Mouse (Mus musculus) G1E-ER4 (cell line): Measurements from ENCODE around the gene Slc1a6. TPM values are rescaled to one million over a fixed set of nuclear protein-coding genes. Genes with fewer than 3 reads are reported as not detected.

Experiments
- GATA1 ChIP-seq: IDR thresholded peaks from one replicate; pipeline ENCODE4 v1.8.0; 2012; ENCODE audit warnings: low read length, inconsistent platforms
- polyA plus RNA-seq: library from polyadenylated mRNA; stranded (reverse); fragments of >175 nt; gene quantifications from 2 replicates; pipeline ENCODE4 v1.2.3, GENCODE M21; 2012

Gene Slc1a6
- not detected in 2 replicates for polyA plus RNA-seq

- no peak for TF ChIP-seq GATA1
Measured at GRCm38 (mm10) chr10:78779981-78780651, at the start of gene Slc1a6. Gene Slc1a6 (plus strand): TSS chr10:78780496.

GRCm38 (mm10) chr10:78739821-78740220, 40.5 kb upstream of the Slc1a6 start:
- no peak for TF ChIP-seq GATA1

- TF ChIP-seq GATA1 = no peak
Measured at GRCm38 (mm10) chr10:78743721-78744120, 36.6 kb upstream of the Slc1a6 start.

GRCm38 (mm10) chr10:78745453-78746232, 34.7 kb upstream of the Slc1a6 start:
- no peak for TF ChIP-seq GATA1

- no peak for TF ChIP-seq GATA1
Measured at GRCm38 (mm10) chr10:78747035-78747721, 33.1 kb upstream of the Slc1a6 start.

GRCm38 (mm10) chr10:78748161-78748560, 32.1 kb upstream of the Slc1a6 start:
- TF ChIP-seq GATA1 = no peak

- TF ChIP-seq GATA1 = no peak
Measured at GRCm38 (mm10) chr10:78748946-78749345, 31.4 kb upstream of the Slc1a6 start.

GRCm38 (mm10) chr10:78752452-78753191, 27.7 kb upstream of the Slc1a6 start, which contains the start of gene Ccdc105:
Gene Ccdc105 (minus strand): TSS chr10:78753065.
- TF ChIP-seq GATA1 = no peak

- no peak for TF ChIP-seq GATA1
Measured at GRCm38 (mm10) chr10:78756021-78756420, 24.3 kb upstream of the Slc1a6 start.

GRCm38 (mm10) chr10:78765570-78765969, 14.7 kb upstream of the Slc1a6 start:
- TF ChIP-seq GATA1 = no peak

GRCm38 (mm10) chr10:78775830-78776229, 4.5 kb upstream of the Slc1a6 start:
- TF ChIP-seq GATA1 = no peak

GRCm38 (mm10) chr10:78779527-78779926, 769 bp upstream of the Slc1a6 start:
- no peak for TF ChIP-seq GATA1

- no peak for TF ChIP-seq GATA1
Measured at GRCm38 (mm10) chr10:78787566-78788087, 7.3 kb downstream of the Slc1a6 start.

- no peak for TF ChIP-seq GATA1
Measured at GRCm38 (mm10) chr10:78790561-78790960, 10.3 kb downstream of the Slc1a6 start.

- TF ChIP-seq GATA1 = no peak
Measured at GRCm38 (mm10) chr10:78801449-78801848, 21.2 kb downstream of the Slc1a6 start.

GRCm38 (mm10) chr10:78812358-78813060, 32.2 kb downstream of the Slc1a6 start:
- TF ChIP-seq GATA1 = no peak
